Comparison of ENCODE assay signal across 17 mouse cellular contexts in genomic region chr17:27299297-27299696, GRCm38 (mm10).
A peak's percentile ranks its signal among the peaks of the same experiment; 100 is the strongest.
DNase-seq lines count a peak whose midpoint lies in the region; ATAC-seq and TF ChIP-seq lines count a peak whose summit lies in the region.
"Had no signal": no experiment of that assay in that cellular context is flagged by ENCODE, and none has a peak within 500 bp of the region (broad histone marks: within the 10 kb centered on the region; RNA-seq: fewer than 3 reads in every experiment).

No protein-coding gene starts in this region.

- no peak overlapping the region for H3K4me3 ChIP-seq in midbrain, postnatal 0 days (ENCODE audit: low read depth, low read length)
- H3K4me3 ChIP-seq in midbrain, embryonic 11.5 days (ENCODE audit: low read depth, low read length), result no peak overlapping the region
- H3K4me3 ChIP-seq in forebrain, embryonic 13.5 days, result no peak overlapping the region
- H3K4me3 ChIP-seq: hindbrain, embryonic 12.5 days; intestine, embryonic 15.5 days; limb, embryonic 13.5 days; lung, embryonic 15.5 days; neural tube, embryonic 13.5 days had no signal

- H3K27ac ChIP-seq in midbrain, postnatal 0 days (ENCODE audit: low read depth, low read length), result no peak overlapping the region
- no peak overlapping the region for H3K27ac ChIP-seq in midbrain, embryonic 11.5 days (ENCODE audit: low read depth, low read length)
- no peak overlapping the region for H3K27ac ChIP-seq in forebrain, embryonic 13.5 days
- H3K27ac ChIP-seq: hindbrain, embryonic 12.5 days; intestine, embryonic 15.5 days; limb, embryonic 13.5 days; lung, embryonic 15.5 days; neural tube, embryonic 13.5 days had no signal

- H3K27me3 ChIP-seq in midbrain, postnatal 0 days (ENCODE audit: insufficient read depth, low read length), result no peaks in the 10 kb centered on the region
- H3K27me3 ChIP-seq in midbrain, embryonic 11.5 days (ENCODE audit: control insufficient read depth, insufficient read depth, low read length), result no peaks in the 10 kb centered on the region
- no peaks in the 10 kb centered on the region for H3K27me3 ChIP-seq in splenic B cell, adult 2 months (ENCODE audit: control insufficient read depth, insufficient read depth, low read length, poor library complexity, severe bottlenecking)
- H3K27me3 ChIP-seq in forebrain, embryonic 13.5 days, result 0 out of 2 replicates have a peak, but pooled peaks cover 6% of the 10 kb centered on the region
- H3K27me3 ChIP-seq: intestine, embryonic 15.5 days; limb, embryonic 13.5 days; lung, embryonic 15.5 days; neural tube, embryonic 13.5 days had no signal

- no peak overlapping the region for H3K4me2 ChIP-seq in midbrain, postnatal 0 days (ENCODE audit: low read depth, low read length, poor library complexity, severe bottlenecking)
- H3K4me2 ChIP-seq in midbrain, embryonic 11.5 days, result no peak overlapping the region
- no peak overlapping the region for H3K4me2 ChIP-seq in forebrain, embryonic 13.5 days
- H3K4me2 ChIP-seq: hindbrain, embryonic 12.5 days; intestine, embryonic 15.5 days; limb, embryonic 13.5 days; lung, embryonic 15.5 days; neural tube, embryonic 13.5 days had no signal

- no peaks in the 10 kb centered on the region for H3K4me1 ChIP-seq in midbrain, postnatal 0 days (ENCODE audit: insufficient read depth, low read length)
- H3K4me1 ChIP-seq in midbrain, embryonic 11.5 days (ENCODE audit: control insufficient read depth, insufficient read depth, low read length), result no peaks in the 10 kb centered on the region
- no peaks in the 10 kb centered on the region for H3K4me1 ChIP-seq in forebrain, embryonic 13.5 days
- H3K4me1 ChIP-seq: intestine, embryonic 15.5 days; lung, embryonic 15.5 days had no signal

- 75% methylated on average over 4 of the region's 4 CpGs for WGBS in midbrain, postnatal 0 days
- WGBS in midbrain, embryonic 11.5 days, result 75% methylated on average over 4 of the region's 4 CpGs
- WGBS in forebrain, embryonic 13.5 days, result 75% methylated on average over 4 of the region's 4 CpGs

- peak; percentile 27; the same call in 1 of the 2 replicates for TF ChIP-seq CTCF in midbrain, postnatal 0 days (IDR thresholded peaks at IDR 0.05)

- DNase-seq in adrenal gland, postnatal 14 days, result peak; percentile 3
- no peak for DNase-seq in adrenal gland, postnatal 10 days
- DNase-seq in kidney, postnatal 4 days, result peak; percentile 44 to 48
- no peak for DNase-seq in kidney, adult 11 months
- DNase-seq in midbrain, postnatal 0 days (ENCODE audit: low spot score), result no peak
- no peak for DNase-seq in midbrain, embryonic 11.5 days (ENCODE audit: low spot score, missing footprints)
- peak; percentile 13 for DNase-seq in splenic B cell, adult 2 months (ENCODE audit: low read depth, low spot score)
- DNase-seq: adrenal gland, postnatal 36 days; layer of hippocampus, postnatal 36 days; right cerebral cortex, postnatal 4 days had no signal

- no peaks in the 10 kb centered on the region for H3K36me3 ChIP-seq in midbrain, postnatal 0 days (ENCODE audit: insufficient read depth, low read length)
- no peaks in the 10 kb centered on the region for H3K36me3 ChIP-seq in midbrain, embryonic 11.5 days (ENCODE audit: control insufficient read depth, insufficient read depth, low read length)
- H3K36me3 ChIP-seq in splenic B cell, adult 2 months (ENCODE audit: control insufficient read depth, insufficient read depth, low read length, poor library complexity, severe bottlenecking), result no peaks in the 10 kb centered on the region
- no peaks in the 10 kb centered on the region for H3K36me3 ChIP-seq in forebrain, embryonic 13.5 days (ENCODE audit: poor library complexity, severe bottlenecking)
- H3K36me3 ChIP-seq: G1E; hindbrain, embryonic 12.5 days; intestine, embryonic 15.5 days; limb, embryonic 13.5 days; lung, embryonic 15.5 days; neural tube, embryonic 13.5 days had no signal

- 0 out of 2 replicates have a peak, but pooled peaks cover 3% of the 10 kb centered on the region for H3K9me3 ChIP-seq in midbrain, postnatal 0 days (ENCODE audit: low read length)
- H3K9me3 ChIP-seq in midbrain, embryonic 11.5 days (ENCODE audit: control insufficient read depth, low read length), result no peaks in the 10 kb centered on the region
- no peaks in the 10 kb centered on the region for H3K9me3 ChIP-seq in forebrain, embryonic 13.5 days (replicated peaks)
- H3K9me3 ChIP-seq: lung, embryonic 15.5 days had no signal

- H3K9ac ChIP-seq in midbrain, postnatal 0 days (replicated peaks; ENCODE audit: low read length, poor library complexity, severe bottlenecking), result no peak overlapping the region
- H3K9ac ChIP-seq in midbrain, embryonic 11.5 days (ENCODE audit: low read length), result no peak overlapping the region
- no peak overlapping the region for H3K9ac ChIP-seq in forebrain, embryonic 13.5 days
- H3K9ac ChIP-seq: hindbrain, embryonic 12.5 days; intestine, embryonic 15.5 days; limb, embryonic 13.5 days; lung, embryonic 15.5 days; neural tube, embryonic 13.5 days had no signal

- no peak for ATAC-seq in midbrain, postnatal 0 days (ENCODE audit: low FRiP score)
- ATAC-seq in midbrain, embryonic 11.5 days (ENCODE audit: low FRiP score), result no peak
- no peak for ATAC-seq in forebrain, embryonic 13.5 days
- ATAC-seq: intestine, embryonic 15.5 days had no signal

Comparison
In these comparisons a context has a peak if more than half of its experiments do, and no peak if none do; other contexts are left out.
1. DNase-seq: peak in adrenal gland, postnatal 14 days (single experiment), kidney, postnatal 4 days (2 of 2) and splenic B cell, adult 2 months (single experiment); none in adrenal gland, postnatal 10 days (single experiment), kidney, adult 11 months (single experiment), midbrain, postnatal 0 days (single experiment) and midbrain, embryonic 11.5 days (single experiment).